Mouse (Mus musculus): ENCODE data around the gene Arpc1b. TPM values are rescaled to one million over a fixed set of nuclear protein-coding genes. Genes with fewer than 3 reads are reported as not detected.
A peak's percentile ranks its signal among the peaks of the same experiment; 100 is the strongest.
"Not testable (repeated sequence)": the region's sequence is repeated elsewhere in the genome, so short reads cannot be mapped to it uniquely, and the experiment has no call there.

The Arpc1b gene
- 77.2 and 84.9 TPM in 2 replicates for polyA plus RNA-seq (2012; ENCODE audit: insufficient read depth, insufficient read length, missing spikeins)

DNA sequence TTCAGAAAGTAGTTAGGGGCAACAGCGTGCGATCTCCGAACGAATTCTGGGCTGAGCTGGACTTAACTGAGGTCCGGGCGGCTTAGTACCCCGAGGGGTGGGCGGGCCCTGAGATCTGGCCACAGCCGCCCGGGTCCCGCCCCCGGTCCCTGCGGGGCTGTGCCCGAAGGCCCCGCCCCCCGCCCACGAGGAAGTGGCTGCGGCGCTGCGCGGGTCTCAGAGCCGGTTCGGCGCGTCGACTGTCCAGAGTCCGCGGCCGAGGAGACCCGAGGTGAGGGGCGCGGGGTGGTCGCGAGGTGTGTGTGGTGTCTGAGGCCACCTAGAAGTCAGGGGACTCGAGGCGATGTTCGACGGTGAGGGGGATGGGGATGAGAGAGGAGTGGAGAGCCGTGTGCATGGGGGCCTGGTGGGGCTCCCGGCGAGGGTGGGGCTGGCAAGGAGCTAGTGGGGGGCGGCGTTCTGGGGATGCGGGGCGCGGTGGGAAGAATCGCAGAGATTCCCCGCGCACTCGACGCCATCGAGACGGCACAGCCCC is at the start of gene Arpc1b:
TSS of gene Arpc1b (plus strand) at position 145 of the 535 bp plus-strand sequence.
- Histone ChIP-seq H3K27ac (replicated peaks; ENCODE audit: low read depth, low read length) (peak within 1 kb of the TSS; percentile 92), H3K4me1 (ENCODE audit: control insufficient read depth, insufficient read depth, insufficient read length, low read length) (peaks cover 11% of the 10 kb centered on the region), H3K4me3 (ENCODE audit: insufficient read depth, low read depth, low read length) (peak within 1 kb of the TSS; percentile 88)

- H3K27ac ChIP-seq (replicated peaks; ENCODE audit: low read depth, low read length), result no peak overlapping the region
- no peaks in the 10 kb centered on the region for H3K4me1 ChIP-seq (ENCODE audit: control insufficient read depth, insufficient read depth, insufficient read length, low read length)
- no peak overlapping the region for H3K4me3 ChIP-seq (ENCODE audit: insufficient read depth, low read depth, low read length)
These were observed 49.2 kb upstream of the Arpc1b start for GRCm38 (mm10) chr5:145064765-145065340.

DNA sequence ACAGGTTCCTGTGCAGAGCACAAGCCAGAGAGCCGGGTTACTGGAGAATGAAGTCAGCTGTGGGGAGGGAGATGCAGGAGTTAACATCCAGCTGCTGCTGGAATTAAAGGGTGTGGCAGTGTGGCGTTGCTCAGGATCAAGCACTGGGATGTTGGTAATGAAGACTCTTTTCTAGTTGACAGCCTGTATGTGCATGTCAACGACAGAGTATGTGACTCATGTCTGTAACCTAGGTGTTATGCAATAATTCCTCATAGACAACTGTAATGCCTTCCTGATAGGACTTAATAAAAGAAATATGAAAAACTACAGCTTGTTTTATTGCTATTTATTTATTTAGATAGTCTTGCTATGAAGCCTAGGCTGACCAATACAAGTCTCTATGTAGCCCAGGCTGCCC is 45.2 kb upstream of the Arpc1b start:
- no peak overlapping the region for H3K4me3 ChIP-seq (ENCODE audit: insufficient read depth, low read depth, low read length)
- no peaks in the 10 kb centered on the region for H3K4me1 ChIP-seq (ENCODE audit: control insufficient read depth, insufficient read depth, insufficient read length, low read length)
- no peak overlapping the region for H3K27ac ChIP-seq (replicated peaks; ENCODE audit: low read depth, low read length)

DNA sequence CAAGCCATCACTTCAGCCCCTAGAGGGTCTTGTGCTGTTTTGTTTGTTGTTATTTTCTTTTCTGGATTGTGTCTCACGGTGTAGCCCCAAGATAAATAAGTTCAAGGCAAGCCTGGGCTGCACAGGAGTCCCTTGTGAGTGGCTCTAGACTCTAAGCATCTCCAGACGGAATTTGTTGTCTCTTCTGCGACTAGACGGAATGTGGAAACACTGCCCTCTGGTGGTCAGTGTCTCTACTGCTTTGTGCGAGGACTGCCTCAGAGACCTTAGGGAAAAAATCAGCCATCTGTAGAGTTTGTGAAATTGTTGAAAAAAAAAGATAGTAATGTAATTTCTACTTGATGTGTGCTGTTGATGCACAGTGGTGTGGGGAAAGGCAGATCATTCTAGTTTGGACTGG is 44.3 kb upstream of the Arpc1b start:
- Histone ChIP-seq H3K4me1 (ENCODE audit: control insufficient read depth, insufficient read depth, insufficient read length, low read length) (no peaks in the 10 kb centered on the region), H3K4me3 (ENCODE audit: insufficient read depth, low read depth, low read length) (no peak overlapping the region), H3K27ac (replicated peaks; ENCODE audit: low read depth, low read length) (no peak overlapping the region)

- H3K4me1 ChIP-seq (ENCODE audit: control insufficient read depth, insufficient read depth, insufficient read length, low read length), result no peaks in the 10 kb centered on the region
- no peak overlapping the region for H3K27ac ChIP-seq (replicated peaks; ENCODE audit: low read depth, low read length)
- no peak overlapping the region for H3K4me3 ChIP-seq (ENCODE audit: insufficient read depth, low read depth, low read length)
These were observed 42.7 kb upstream of the Arpc1b start for GRCm38 (mm10) chr5:145071342-145071741.

- Histone ChIP-seq H3K4me1 (ENCODE audit: control insufficient read depth, insufficient read depth, insufficient read length, low read length) (no peaks in the 10 kb centered on the region), H3K27ac (replicated peaks; ENCODE audit: low read depth, low read length) (no peak overlapping the region), H3K4me3 (ENCODE audit: insufficient read depth, low read depth, low read length) (no peak overlapping the region)
These were observed 38.9 kb upstream of the Arpc1b start for GRCm38 (mm10) chr5:145075081-145075480.

DNA sequence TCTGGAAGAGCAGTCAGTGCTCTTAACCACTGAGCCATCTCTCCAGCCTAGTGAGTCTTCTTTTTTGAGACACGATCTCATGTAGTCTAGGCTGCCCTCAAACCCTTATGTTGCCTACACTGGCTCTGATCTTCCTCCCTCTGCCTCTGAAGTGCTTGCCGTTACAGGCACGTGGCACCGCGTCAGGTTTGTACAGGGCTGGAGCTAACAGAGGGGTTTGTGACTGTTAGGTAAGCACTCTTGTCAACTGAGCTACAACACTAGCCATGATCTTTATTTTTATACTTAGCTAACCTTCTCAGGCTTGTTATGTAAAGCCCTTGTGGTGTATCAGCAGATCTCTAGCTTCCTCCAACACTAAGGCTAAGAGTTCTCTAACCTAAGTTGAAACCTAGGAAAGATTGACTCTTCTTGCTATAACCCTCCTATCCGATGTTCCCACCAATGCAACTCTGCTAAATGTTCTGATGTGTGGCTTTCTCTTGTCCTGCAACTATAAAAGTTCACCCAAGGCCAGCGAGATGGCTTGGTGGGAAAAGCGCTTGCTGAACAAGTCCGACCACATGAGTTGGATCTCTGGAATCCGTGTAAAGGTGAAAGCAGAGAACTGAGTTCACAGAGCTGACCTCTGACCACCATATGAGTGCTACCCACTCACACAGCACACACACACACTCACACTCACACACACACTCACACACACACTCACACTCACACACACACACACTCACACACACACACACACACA is 32.0 kb upstream of the Arpc1b start:
- Histone ChIP-seq H3K27ac (replicated peaks; ENCODE audit: low read depth, low read length) (no peak overlapping the region), H3K4me3 (ENCODE audit: insufficient read depth, low read depth, low read length) (no peak overlapping the region), H3K4me1 (ENCODE audit: control insufficient read depth, insufficient read depth, insufficient read length, low read length) (0 out of 2 replicates have a peak, but pooled peaks cover 9% of the 10 kb centered on the region)

- H3K27ac ChIP-seq (replicated peaks; ENCODE audit: low read depth, low read length); H3K4me1 ChIP-seq (ENCODE audit: control insufficient read depth, insufficient read depth, insufficient read length, low read length): not testable (repeated sequence)
- peak overlapping the region; percentile 64 for H3K4me3 ChIP-seq (ENCODE audit: insufficient read depth, low read depth, low read length)
These were observed 30.8 kb upstream of the Arpc1b start for GRCm38 (mm10) chr5:145083201-145083600.

- Histone ChIP-seq H3K27ac (replicated peaks; ENCODE audit: low read depth, low read length) (peak within 1 kb of the TSS; percentile 69), H3K4me3 (ENCODE audit: insufficient read depth, low read depth, low read length) (peak within 1 kb of the TSS; percentile 97), H3K4me1 (ENCODE audit: control insufficient read depth, insufficient read depth, insufficient read length, low read length) (0 out of 2 replicates have a peak, but pooled peaks cover 9% of the 10 kb centered on the region)
These were observed 30.2 kb upstream of the Arpc1b start, which contains the start of the genes Arpc1a and Kpna7 for GRCm38 (mm10) chr5:145083632-145084451. Arpc1a (plus strand) TSS chr5:145083830. Kpna7 (minus strand) TSS chr5:145084030.

DNA sequence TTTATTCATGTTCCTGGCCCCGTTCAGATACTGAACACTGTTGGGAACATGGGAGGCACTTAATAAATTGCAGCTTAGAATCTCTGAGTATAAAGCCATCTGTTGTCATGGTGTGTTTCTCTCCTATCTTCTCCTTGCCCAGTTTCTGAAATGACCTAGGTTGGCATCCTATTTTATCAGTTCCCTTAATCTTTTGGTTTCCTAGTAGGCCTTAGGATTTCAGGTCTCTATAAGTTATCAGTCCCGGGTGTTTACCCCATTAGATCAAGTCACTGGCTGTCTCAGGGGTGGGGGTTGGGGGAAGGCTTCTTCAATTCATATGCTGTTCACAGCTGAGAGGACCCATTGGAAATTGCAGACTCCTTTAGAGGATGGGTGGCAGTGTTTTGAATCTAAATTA is 29.2 kb upstream of the Arpc1b start:
- Histone ChIP-seq H3K4me3 (ENCODE audit: insufficient read depth, low read depth, low read length) (peak overlapping the region; percentile 97), H3K4me1 (ENCODE audit: control insufficient read depth, insufficient read depth, insufficient read length, low read length) (0 out of 2 replicates have a peak, but pooled peaks cover 9% of the 10 kb centered on the region), H3K27ac (replicated peaks; ENCODE audit: low read depth, low read length) (no peak overlapping the region)

DNA sequence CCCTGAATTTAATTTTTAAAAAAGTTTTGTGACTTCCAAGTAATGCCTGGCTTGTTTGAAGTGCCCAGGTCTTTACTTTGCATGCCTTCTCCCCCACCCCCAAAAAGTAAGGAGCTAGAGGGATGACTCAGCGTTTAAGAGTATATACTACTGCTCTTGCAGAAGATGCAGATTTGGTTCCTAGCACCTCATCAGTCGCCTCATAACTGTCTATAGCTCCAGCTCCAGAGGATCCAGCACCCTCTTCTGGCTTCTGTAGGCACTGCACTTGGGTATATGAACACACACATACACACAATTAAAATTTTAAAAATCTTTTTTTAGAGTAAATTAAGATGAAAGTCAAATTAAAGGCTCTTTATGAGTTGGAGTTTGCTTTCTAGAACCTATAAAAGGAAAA is 25.8 kb upstream of the Arpc1b start:
- 0 out of 2 replicates have a peak, but pooled peaks cover 9% of the 10 kb centered on the region for H3K4me1 ChIP-seq (ENCODE audit: control insufficient read depth, insufficient read depth, insufficient read length, low read length)
- H3K4me3 ChIP-seq (ENCODE audit: insufficient read depth, low read depth, low read length), result no peak overlapping the region
- H3K27ac ChIP-seq (replicated peaks; ENCODE audit: low read depth, low read length), result no peak overlapping the region

GRCm38 (mm10) chr5:145089878-145090277 is 24.1 kb upstream of the Arpc1b start:
- Histone ChIP-seq H3K27ac (replicated peaks; ENCODE audit: low read depth, low read length) (no peak overlapping the region), H3K4me1 (ENCODE audit: control insufficient read depth, insufficient read depth, insufficient read length, low read length) (0 out of 2 replicates have a peak, but pooled peaks cover 5% of the 10 kb centered on the region), H3K4me3 (ENCODE audit: insufficient read depth, low read depth, low read length) (no peak overlapping the region)

DNA sequence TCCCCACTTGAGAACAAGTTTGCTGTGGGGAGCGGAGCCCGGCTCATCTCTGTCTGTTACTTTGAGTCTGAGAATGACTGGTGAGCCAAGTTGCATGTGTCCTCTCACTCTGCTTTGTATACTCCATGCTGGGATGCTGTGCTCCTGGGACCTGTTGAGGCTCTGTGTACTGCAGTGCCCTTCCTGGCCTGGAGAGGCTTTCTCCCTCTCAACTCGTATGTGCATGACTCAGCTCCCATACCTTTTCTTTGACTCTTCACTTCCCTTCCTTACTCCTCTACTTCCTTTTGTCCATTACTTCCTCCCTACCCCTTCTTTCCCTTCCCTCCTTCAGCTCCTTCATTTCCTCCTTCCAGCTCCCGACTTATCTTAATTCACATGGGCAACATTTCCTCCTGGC is 17.8 kb upstream of the Arpc1b start:
- Histone ChIP-seq H3K4me1 (ENCODE audit: control insufficient read depth, insufficient read depth, insufficient read length, low read length) (no peaks in the 10 kb centered on the region), H3K4me3 (ENCODE audit: insufficient read depth, low read depth, low read length) (no peak overlapping the region), H3K27ac (replicated peaks; ENCODE audit: low read depth, low read length) (no peak overlapping the region)

DNA sequence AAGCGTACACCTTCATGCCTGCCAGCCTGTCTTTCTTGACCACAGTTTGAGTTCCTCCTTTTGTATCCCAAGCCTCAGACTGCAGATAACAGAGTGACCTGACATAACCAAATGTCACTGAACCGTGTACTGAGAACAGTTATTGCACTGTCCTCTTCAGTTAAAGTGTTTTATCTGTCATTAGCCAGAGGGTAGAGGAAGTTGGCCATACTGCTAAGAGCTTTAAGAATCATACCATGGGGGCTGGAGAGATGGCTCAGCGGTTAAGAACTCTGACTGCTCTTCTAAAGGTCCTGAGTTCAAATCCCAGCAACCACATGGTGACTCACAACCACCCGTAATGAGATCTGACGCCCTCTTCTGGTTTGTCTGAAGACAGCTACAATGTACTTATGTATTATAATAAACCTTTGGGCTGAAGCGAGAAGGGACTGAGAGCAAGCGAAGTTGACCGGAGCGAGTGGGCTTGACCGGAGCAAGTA is 15.6 kb upstream of the Arpc1b start:
- H3K4me3 ChIP-seq (ENCODE audit: insufficient read depth, low read depth, low read length), result no peak overlapping the region
- no peaks in the 10 kb centered on the region for H3K4me1 ChIP-seq (ENCODE audit: control insufficient read depth, insufficient read depth, insufficient read length, low read length)
- no peak overlapping the region for H3K27ac ChIP-seq (replicated peaks; ENCODE audit: low read depth, low read length)

- Histone ChIP-seq H3K27ac (replicated peaks; ENCODE audit: low read depth, low read length) (no peak overlapping the region), H3K4me3 (ENCODE audit: insufficient read depth, low read depth, low read length) (no peak overlapping the region), H3K4me1 (ENCODE audit: control insufficient read depth, insufficient read depth, insufficient read length, low read length) (no peaks in the 10 kb centered on the region)
These were observed 13.1 kb upstream of the Arpc1b start for GRCm38 (mm10) chr5:145100960-145101359.
